Mouse (Mus musculus): ENCODE data around the gene Gm3127.
"Not testable (repeated sequence)": the region's sequence is repeated elsewhere in the genome, so short reads cannot be mapped to it uniquely, and the experiment has no call there.

Gm3127 gene

DNA sequence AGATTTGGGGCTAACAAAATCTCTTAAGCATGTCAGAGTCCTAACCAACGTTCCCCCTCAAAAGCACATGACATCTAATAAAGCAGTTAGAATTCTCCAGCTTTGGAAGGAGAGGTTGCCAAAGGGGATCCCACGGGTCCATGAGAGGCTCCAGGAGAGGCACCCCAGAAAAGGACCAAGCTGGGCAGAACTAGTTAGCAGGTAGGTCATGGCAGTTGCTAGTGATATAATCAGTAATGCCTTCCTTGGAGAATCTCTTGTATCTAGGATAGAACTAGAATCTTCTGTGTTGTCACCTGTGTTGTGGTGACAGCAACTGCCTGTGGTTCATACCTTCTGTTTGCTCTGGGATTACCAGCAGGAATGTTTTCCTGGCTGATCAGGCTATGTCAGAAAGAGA is at the start of gene Gm3127:
Gene Gm3127, plus strand, starts transcription at position 301 of the 400 bp plus-strand sequence.
- DNase-seq (ENCODE audit: extremely low read depth, insufficient read length, low spot score), result not testable (repeated sequence)

DNA sequence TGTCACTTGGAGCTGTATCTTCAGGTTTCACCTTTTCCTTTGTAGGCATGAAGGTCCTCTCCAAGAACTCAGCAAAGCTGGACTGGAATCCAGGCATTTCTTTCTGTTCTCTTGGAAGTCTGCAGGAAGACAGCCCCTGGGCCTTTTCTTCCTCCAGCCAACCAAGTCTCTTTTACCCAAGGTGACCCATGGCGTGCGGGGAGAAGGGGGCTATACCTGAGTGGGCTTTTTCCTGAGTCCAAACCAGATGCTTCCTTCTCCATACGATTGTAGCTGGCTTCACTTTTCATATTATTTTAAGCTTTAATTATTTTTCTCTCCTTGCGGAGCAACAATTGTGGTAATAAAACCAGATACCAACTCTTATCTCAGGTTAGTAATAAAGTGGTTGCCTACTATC is 23.2 kb upstream of the Gm3127 start:
- DNase-seq (ENCODE audit: extremely low read depth, insufficient read length, low spot score), result not testable (repeated sequence)

DNA sequence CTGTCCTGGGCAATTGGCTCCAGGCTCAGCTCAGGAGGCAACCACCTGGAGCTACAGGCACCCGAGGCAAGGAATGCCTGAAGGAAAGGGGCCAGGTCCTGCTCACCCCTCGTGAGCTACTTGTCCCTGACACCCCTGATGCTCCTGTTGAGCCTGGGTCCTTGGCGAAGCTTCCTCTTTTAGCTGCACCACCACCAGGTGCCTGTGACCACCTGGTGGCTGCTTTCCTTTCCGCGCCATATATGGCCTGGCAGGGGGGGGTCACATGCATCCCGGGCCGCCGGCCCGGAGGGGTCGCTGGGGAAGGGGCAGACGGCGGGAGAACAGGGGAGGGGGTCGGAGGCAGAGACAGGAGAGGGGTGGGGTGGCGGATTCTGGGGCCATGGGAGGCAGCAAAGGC is 17.2 kb downstream of the Gm3127 start:
- not testable (repeated sequence) for DNase-seq (ENCODE audit: extremely low read depth, insufficient read length, low spot score)

DNA sequence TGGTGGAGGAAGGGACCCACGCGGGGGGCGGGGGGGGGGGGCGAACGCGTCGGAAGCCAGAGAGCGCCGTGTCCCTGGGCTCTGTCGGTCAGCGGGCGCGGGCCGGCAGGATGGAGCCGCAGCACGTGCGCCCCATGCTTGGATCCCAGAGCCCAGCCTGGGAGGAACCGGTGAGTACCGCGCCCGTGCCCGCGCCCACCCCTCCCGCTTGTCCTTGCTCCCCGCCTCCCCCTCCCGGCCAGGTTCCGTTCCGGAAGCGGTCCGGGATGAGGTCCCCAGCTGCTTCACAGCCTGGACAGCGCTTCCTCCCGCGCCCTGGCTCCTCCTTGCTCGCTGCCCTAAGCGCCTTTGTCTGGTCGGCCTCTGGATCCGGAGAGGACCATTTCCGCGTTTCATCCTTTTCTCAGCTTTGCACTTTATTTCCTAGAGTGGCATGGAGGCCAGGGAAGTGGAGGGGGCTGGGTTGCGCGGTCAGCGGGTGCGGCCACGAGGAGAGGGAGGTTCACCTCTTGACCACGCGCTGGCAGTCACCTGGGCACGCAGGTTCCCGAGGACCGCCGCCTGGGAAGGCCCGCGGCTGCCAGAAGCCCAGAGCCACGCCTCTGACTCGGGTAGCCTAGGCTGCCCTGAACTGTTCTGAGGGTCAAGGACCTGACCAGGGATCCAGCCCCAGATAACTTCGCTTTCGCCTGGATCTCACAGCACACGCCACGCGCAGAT is 17.8 kb downstream of the Gm3127 start, which contains the start of gene Gm2974:
Gene Gm2974, plus strand, starts transcription at position 86 of the 720 bp plus-strand sequence.
- DNase-seq (ENCODE audit: extremely low read depth, insufficient read length, low spot score), result not testable (repeated sequence)

DNA sequence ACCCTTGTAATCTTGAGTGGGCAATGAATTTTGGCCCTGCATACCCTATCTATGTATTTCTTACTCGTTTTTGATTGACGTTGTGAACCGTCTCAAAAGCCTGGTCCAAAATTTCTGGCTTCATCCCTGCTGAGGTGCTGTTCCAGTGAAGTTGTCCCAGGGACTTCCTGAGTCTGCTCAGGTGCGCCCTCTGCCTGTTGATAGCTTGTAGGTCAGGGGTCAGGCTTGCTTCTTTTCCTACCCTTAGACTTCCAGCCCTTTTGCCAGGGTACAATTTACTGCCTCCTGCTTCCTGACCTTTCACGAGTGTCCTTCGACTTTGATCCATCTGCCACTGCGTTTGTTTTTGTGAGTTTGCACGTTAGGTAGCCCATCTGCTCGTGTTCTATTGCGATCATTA is 18.5 kb downstream of the Gm3127 start:
- DNase-seq (ENCODE audit: extremely low read depth, insufficient read length, low spot score), result not testable (repeated sequence)
